Mouse (Mus musculus) naive thymus-derived CD4-positive, alpha-beta T cell, adult 2 months (primary cell): ENCODE measurements around the gene Ankmy1.

Experiments used
- DNase-seq: peaks from one replicate; pipeline ENCODE4 v3.0.0-alpha.2; 2011; ENCODE audit warnings: low read depth

Gene Ankmy1

DNA sequence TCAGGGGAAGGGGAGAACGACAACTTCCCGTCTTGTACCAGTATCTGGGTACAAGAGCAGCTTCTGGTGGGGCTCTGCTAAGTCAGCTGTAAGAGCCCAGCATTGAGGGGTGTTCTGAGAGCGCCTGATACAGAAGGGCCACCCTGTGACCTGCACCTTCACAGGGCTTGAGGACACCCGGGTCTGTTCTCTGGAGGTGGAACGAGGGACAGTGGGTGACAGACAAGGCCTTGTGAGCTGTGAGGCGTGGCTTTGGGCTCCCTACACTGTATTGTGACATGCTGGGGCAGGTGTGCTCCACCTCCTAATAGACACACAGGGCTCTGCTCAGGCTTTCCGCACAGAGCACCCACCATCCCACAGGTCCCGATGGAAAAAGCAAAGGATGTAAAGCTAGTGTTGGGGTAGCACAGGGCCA, 9.0 kb upstream of the Ankmy1 start:
- peak; percentile 51 for DNase-seq

DNA sequence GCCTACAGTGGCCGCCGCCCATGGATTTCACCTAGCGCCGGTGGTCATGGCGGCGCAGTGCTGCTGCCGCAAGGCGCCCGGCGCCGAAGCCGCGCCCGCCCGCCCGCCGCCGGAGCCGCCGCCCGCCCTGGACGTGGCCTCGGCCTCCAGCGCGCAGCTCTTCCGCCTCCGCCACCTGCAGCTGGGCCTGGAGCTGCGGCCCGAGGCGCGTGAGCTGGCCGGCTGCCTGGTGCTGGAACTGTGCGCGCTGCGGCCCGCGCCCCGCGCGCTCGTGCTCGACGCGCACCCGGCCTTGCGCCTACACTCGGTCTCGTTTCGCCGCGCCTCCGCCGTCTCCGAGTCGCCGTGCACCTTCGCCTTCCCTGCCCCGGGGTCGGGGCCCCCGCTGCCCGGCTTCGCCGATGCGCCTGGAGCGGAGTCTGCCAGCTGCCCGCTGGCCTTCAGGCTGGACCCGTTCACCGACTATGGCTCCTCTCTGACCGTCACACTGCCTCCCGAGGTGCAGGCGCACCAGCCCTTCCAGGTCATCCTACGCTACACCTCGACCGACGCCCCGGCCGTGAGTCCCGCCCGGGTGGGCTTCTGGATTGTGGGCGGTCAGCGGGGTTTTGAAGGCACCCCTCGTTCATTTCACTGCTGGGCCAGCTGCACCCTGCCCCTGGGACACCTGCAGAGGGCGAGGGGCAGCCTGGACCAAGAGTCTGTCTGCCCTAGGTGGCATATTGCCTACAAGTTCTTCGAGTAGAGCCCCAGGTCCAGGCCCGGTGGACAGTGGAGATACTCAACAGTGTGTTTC, 8.4 kb upstream of the Ankmy1 start:
- DNase-seq: peak; percentile 63

DNA sequence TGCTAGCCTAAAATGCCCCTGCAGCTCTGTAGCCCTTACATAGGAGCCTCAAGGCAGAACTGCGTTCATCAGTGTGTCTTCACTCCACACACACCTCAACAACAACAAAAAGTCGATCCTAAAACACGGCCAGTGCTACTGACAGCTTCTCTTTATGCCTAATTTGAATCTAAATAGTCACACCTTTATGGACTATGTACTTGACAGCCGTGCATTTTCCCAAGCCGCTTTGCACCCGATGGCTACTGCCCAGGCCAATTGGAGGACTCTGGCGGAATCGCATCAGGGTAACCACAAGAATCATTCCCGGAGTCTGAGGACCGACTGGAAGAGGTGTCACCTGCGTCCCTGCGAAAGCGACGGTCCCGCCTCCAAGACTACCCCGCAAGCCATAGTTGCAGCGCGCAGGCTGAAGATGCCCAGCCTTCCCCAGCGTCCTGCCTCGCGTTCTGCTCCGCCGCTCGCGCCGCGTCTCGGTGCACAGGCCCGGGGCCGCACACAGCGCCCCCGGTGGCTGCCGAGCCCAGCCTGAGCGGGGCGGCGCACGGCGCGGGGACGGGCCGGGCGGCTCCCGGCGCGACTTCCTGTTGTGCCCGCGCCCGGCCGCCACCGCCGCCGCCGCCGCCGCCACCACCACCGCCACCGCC, 7.7 kb upstream of the Ankmy1 start, which contains the start of gene Rnpepl1:
Gene Rnpepl1 (plus strand): TSS at position 545 of the 647 bp plus-strand sequence.
- DNase-seq: peak; percentile 80

- DNase-seq: peak; percentile 60
Observed at GRCm38 (mm10) chr1:92909068-92909467, 6.4 kb upstream of the Ankmy1 start.

GRCm38 (mm10) chr1:92908664-92909063, 6.0 kb upstream of the Ankmy1 start:
- no peak for DNase-seq

DNA sequence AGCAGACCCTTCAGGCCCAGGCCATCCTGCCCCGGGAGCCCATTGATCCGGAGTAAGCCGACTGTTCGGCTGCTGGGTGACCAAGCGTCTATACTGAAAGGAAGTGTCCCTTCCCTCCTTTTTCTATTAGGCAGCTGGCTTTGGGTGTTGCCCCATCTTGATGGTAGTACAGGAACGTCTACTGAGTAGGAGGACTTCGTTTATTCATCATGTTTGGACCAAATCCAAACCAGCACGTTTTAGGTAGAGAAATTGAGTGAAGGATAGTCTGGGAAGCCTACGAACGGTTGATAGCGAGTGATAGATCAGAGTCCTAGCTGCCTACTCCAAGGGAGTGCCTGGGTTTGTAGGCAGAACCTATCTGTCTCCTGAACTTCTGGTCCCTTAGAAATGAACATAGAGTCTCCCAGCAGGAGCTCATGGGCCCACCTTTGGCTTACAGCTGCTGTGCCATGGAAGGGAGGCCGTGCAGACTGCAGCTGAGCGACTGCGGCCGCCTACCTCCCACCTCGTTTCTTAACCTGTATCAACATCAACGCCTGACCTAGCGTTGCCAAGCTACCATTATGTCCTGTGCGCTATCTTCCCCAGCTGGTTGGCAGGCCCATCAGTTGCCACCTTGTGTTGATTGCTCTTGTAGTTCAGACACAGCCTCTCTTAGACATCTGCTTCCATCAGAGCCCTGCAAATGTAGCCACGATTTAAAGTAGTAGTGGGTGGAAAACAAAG, 5.1 kb upstream of the Ankmy1 start:
- peak; percentile 24 for DNase-seq

GRCm38 (mm10) chr1:92906779-92907631, 4.3 kb upstream of the Ankmy1 start, which contains the start of gene Dusp28:
Gene Dusp28 (plus strand): TSS chr1:92906981.
- DNase-seq: peak; percentile 88

GRCm38 (mm10) chr1:92905703-92906310, 3.1 kb upstream of the Ankmy1 start:
- peak; percentile 28 for DNase-seq

DNA sequence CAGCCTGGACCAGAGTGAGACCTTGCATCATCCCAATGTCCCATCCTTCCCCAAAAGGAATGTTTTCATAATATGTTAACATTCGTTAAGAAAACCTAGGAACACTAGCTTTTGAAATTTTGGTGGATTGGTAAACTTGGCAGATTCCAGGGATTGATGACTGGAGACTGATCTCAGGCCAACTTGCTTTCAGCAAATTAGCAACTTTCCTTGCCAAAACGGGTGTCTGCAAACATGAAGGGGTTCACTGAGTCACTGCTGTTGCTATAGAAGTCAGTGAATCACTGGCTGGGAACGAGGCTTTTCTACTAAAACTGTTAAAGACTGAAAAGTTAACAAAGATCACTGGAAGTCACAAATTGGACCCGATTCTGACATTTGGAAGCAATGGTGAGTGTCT, 921 bp upstream of the Ankmy1 start:
- DNase-seq: no peak

- peak; percentile 81 for DNase-seq
Observed at GRCm38 (mm10) chr1:92895089-92895488, 7.6 kb downstream of the Ankmy1 start.

DNA sequence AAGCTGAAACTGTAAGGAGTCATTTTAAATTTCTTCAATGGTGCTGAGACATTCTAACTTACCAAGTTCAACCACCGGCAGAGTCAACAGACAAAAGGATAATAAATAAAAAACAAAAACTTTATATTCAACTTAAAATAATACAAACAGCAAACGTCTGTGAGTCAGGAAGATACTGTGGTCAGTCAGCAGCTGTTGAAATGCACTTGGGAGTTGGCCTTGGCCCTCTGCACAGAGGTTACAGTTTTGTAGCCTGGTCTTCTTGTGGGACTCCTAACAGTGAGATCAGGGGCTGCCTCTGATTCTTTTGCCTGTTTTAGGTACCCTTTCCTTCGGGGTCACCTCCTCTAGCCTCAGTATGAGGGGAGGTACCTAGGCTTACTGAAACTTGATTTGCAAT, 8.8 kb downstream of the Ankmy1 start:
- DNase-seq: no peak

DNA sequence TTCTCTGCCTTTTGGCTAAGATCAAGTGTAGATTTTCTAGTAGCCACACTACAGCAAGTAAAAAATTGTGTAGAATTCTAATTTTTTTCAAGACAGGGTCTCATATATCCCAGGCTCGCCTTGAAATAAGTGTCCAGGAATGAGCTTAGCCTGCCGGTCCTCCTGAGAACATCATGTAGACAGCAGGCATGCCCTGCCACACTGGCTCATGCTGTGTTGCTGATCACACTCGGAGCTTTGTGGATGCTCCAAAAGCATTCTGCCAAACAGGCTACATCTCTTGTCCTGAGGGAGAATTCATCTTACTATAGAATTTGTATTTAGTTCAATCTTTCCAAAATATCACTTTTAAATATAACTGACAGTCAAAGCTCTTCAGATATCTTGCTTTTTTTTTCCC, 9.9 kb downstream of the Ankmy1 start:
- DNase-seq: no peak

DNA sequence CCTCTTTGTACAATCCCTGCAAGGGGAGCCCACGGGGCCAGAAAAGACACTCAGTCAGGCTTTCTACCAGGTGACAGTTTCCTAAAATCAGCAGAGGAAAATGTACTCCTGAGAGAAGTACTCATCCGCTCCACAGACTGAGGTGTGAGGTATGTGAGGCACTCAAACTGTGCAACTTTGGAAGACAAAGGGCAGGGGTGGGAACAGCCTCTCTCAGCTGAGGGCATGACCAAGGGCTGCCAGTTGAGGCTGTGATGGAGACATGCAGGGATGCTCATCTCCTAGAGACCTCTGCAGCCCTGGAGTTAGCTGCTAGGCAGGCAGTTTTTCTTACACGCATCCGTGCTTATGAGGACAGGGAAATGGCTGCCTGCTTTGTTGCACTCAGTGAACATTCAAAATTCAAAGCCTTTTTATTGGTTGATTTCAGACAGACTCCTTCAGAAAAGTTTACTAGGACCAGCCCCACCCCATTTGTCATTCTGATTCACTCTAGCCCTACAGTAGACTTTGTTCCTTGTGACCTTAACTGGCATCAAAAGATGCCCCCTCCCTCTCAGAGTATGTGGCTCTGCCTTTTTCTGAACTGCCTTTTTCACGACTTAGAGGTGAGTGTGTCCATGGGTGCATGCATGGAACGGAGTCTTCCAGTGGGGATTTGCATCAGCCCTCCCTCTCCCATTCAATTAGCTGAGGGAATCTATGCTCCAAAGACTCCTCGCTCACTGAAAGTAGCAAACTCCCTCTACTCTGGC, 13.6 kb downstream of the Ankmy1 start:
- DNase-seq: no peak

- DNase-seq: no peak
Observed at GRCm38 (mm10) chr1:92881982-92882381, 20.7 kb downstream of the Ankmy1 start.

- DNase-seq: no peak
Observed at GRCm38 (mm10) chr1:92880101-92880500, 22.6 kb downstream of the Ankmy1 start.

DNA sequence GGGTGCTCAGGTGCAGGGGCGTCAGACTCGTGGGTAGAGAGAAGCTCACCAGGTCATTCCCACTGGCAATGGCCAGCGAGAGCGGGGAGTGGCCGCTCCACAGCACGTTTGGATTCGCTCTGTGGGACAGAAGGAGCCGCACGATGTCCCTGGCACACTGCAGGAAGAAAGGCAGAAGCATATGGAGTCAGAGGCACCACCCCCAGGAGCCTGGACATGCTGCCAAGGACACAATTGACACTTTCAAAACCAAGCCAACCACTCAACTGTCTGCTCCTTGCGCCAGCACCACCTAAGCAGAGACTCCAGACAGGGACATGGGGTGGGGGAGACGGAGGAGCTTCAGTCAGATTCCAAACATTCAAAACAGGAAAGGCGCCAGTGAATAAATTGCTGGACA, 23.4 kb downstream of the Ankmy1 start:
- no peak for DNase-seq

- DNase-seq: no peak
Observed at GRCm38 (mm10) chr1:92878066-92878741, 24.5 kb downstream of the Ankmy1 start.

DNA sequence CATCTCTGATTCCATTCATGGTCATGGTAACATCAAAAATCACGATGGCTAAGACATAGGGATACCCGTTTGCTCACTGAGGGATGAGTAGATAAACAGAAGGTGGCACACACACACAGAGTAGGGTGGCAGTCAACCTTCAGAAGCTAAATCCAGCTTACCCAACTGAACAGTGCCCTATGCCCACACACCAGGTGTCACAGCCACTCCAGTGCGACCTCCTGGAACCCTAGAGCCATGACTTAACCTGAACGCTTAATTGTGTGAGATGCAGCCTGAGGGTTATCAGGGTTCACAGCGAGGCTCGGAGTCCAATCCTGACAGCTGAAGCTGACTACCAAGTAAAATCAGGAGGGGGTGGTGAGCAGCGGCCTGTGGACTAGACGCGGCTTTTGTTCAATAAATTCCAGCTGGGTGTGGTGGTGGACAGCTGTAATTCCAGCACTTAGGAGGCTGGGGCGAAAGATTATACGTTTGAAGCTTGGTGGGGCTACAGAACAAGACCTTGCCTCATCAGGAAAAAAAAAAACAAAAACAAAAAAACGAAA, 25.2 kb downstream of the Ankmy1 start:
- DNase-seq: no peak

DNA sequence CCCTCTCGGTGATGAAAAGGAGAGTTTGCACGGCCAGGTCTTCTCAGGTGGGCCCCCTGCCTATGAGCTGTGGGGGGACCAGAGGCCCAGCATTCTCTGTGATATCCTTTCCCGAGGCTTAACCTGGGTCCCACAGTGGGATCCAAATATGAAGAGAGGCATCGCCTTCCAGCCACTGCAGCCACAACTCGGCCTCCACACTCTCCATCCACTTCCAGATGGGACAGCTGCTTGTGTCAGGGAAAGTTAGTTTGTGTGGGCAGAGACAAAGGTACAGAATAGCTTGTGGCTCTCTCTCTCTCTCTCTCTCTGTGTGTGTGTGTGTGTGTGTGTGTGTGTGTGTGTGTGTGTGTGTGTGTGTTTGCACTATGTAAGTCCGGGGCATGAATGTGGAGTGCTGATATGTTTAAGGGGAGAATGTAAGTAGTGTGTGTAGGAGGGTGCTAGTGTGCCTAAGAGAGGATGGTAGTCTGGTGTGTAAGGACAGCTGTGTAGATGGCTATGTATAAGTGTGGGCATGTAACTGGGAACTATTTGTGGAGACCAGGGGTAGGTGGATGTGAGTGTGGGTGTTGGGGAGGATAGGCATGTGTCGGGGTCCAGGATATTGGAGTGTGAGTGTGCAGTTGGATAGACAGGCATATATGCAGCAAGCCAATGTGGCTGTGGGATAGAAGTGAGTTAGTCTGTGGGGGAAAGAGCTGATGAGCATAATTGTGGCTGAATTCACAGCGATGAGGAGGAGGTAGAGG, 27.2 kb downstream of the Ankmy1 start:
- no peak for DNase-seq
